Mouse (Mus musculus) heart, embryonic 15.5 days (tissue): ENCODE measurements around the gene Elmo2. TPM values are rescaled to one million over a fixed set of nuclear protein-coding genes. Genes with fewer than 3 reads are reported as not detected.

ENCODE experiments used
- ATAC-seq: fragments of 200-750 bp; cut with Nextera tagmentation; replicated peaks from 2 replicates; pipeline ENCODE4 v1.8.0; 2017; ENCODE audit warnings: low read depth, moderate TSS enrichment; ENCODE audit not compliant: insufficient number of reproducible peaks, insufficient read depth, low FRiP score
- H3K27ac ChIP-seq: fragments of 300-500 bp; sonication (generic); 2 replicates; pipeline ENCODE4 v1.5.1; 2015; ENCODE audit warnings: mild to moderate bottlenecking, inconsistent platforms
- H3K27me3 ChIP-seq: fragments of 300-500 bp; sonication (generic); 2 replicates; pipeline ENCODE4 v1.6.1; 2015; ENCODE audit warnings: inconsistent platforms
- H3K36me3 ChIP-seq: fragments of 300-500 bp; sonication (generic); 2 replicates; pipeline ENCODE4 v1.6.1; 2015; ENCODE audit warnings: mild to moderate bottlenecking, inconsistent platforms
- H3K4me1 ChIP-seq: fragments of 300-500 bp; sonication (generic); replicated peaks from 2 replicates; pipeline ENCODE4 v1.6.1; 2015; ENCODE audit warnings: inconsistent platforms
- H3K4me2 ChIP-seq: fragments of 300-500 bp; sonication (generic); 2 replicates; pipeline ENCODE4 v1.6.1; 2015; ENCODE audit warnings: inconsistent platforms, mild to moderate bottlenecking, moderate library complexity
- H3K4me3 ChIP-seq: fragments of 300-500 bp; sonication (generic); 2 replicates; pipeline ENCODE4 v1.5.1; 2015; ENCODE audit warnings: mild to moderate bottlenecking, inconsistent platforms
- H3K9ac ChIP-seq: fragments of 300-500 bp; sonication (generic); 2 replicates; pipeline ENCODE4 v1.6.1; 2015; ENCODE audit warnings: mild to moderate bottlenecking, inconsistent platforms
- H3K9me3 ChIP-seq: fragments of 300-500 bp; sonication (generic); replicated peaks from 2 replicates; pipeline ENCODE4 v1.6.1; 2016; ENCODE audit warnings: inconsistent platforms
- whole genome bisulfite sequencing: fragments of 180-500 bp; shearing (Covaris S2); methylation state at CpG from one replicate; pipeline ENCODE4 v1.1.7; 2015; ENCODE audit warnings: mixed read lengths; 5-methylcytosine and 5-hydroxymethylcytosine counted together
- polyA plus RNA-seq: library from polyadenylated mRNA; unstranded; fragments of >200 nt; fragmentation: Nextera tagmentation; extraction: Ambion mirVana; gene quantifications from 2 replicates; pipeline ENCODE4 v1.2.1, GENCODE M21; 2015

Gene Elmo2
- polyA plus RNA-seq, 1 experiment from 2014 or later, result 33.8 TPM

DNA sequence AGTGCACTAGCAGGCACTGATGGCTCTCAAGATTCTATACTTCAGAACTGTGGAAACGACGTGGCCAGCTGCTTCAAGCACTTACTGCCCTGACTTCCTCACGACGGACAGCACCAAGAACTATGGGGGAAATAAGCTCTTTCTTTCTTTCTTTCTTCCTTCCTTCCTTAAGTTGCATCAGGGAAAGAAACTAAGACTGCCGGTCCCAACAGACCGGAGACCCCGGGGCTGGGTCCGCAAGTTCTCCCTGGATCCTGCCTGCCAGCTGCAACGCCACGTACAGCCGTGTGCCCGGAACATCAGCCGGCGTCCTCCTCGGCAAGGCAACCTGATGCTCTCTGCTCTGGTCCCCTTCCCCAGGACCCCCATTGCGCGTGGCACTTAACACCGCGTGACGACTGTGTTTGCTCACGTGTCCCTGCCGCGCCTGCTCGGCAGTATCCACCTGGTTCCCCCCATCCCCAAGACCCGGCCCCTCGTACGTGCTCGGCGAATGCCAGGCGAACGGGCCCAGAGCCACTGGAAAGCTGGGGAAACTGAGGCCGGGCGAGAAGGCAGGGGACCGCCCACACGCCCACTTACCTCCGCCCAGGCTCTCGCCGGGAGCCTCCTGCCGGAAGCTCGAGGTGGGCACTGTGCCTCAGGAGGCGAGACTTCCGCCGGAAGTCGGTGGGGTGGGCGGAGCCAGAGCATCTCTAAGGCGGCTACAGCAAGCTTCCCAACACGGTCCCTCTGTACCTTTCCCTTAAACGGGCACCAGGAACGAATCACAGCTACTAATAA is 38.9 kb downstream of the Elmo2 start, which contains the start of gene Slc35c2:
Gene Slc35c2 (minus strand): TSS at position 668 of the 783 bp plus-strand sequence.
- peak; percentile 88 for ATAC-seq
- peak within 1 kb of the TSS; percentile 94 for H3K4me2 ChIP-seq
- H3K4me1 ChIP-seq, result peaks cover 21% of the 10 kb centered on the region
- H3K9me3 ChIP-seq, result no peaks in the 10 kb centered on the region
- H3K4me3 ChIP-seq, result peak within 1 kb of the TSS; percentile 71
- WGBS, result under 1% methylated on average over 49 of the region's 49 CpGs
- peaks cover 23% of the 10 kb centered on the region for H3K36me3 ChIP-seq
- peak within 1 kb of the TSS; percentile 70 for H3K9ac ChIP-seq
- peak within 1 kb of the TSS; percentile 71 for H3K27ac ChIP-seq
- H3K27me3 ChIP-seq, result no peaks in the 10 kb centered on the region

DNA sequence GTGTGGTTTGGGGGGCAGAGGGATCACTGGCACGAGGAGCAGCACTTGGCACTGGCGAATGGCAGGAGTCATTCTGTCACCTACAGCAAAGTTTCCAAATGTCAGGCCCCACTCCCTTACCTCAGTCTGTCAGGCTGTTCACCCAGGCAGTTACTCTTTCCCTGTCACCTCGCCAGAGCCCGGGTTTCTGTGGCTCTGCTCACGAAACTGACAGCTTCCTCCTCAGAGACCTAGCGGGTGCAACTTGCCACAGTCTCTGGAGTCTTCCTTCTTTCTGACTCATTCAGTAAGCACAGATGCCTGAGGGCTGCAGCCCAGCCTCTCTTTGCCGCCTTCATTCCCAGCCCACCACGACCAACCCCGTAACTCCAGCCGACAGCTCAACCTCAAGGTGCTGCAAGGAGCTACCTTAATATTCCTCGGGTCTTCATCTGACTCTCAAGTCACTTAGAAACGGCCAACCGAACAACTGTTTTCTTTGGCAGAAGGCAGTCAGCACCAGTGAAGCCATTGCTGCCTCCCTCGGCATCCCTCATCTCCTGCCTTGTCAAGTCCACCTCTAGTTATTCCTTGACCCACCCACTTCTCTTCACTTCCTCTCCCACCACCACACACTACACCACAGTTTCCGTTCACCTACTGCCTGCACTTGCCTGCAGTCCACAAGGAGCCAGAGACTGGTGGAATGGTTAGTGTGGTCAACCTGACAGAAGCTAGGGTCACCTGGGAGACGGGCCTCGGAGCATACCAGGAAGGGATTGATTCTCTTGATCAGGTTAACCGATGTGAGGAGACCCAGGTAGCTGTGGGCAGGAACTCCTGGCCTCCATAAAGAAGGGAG is 39.7 kb downstream of the Elmo2 start:
- Histone ChIP-seq H3K4me2 (peak overlapping the region; percentile 94), H3K36me3 (peaks cover 18% of the 10 kb centered on the region), H3K4me1 (peaks cover 27% of the 10 kb centered on the region), H3K9me3 (no peaks in the 10 kb centered on the region), H3K9ac (peak overlapping the region; percentile 70), H3K4me3 (peak overlapping the region; percentile 71), H3K27me3 (no peaks in the 10 kb centered on the region), H3K27ac (no peak overlapping the region)
- no peak for ATAC-seq
- WGBS, result 46% methylated on average over 18 of the region's 18 CpGs

GRCm38 (mm10) chr2:165285621-165286020 is 40.7 kb downstream of the Elmo2 start:
- no peaks in the 10 kb centered on the region for H3K27me3 ChIP-seq
- no peak overlapping the region for H3K9ac ChIP-seq
- no peak for ATAC-seq
- no peak overlapping the region for H3K4me2 ChIP-seq
- 77% methylated on average over 8 of the region's 8 CpGs for WGBS
- H3K27ac ChIP-seq, result no peak overlapping the region
- peaks cover 14% of the 10 kb centered on the region for H3K36me3 ChIP-seq
- H3K9me3 ChIP-seq, result no peaks in the 10 kb centered on the region
- H3K4me3 ChIP-seq, result no peak overlapping the region
- peaks cover 27% of the 10 kb centered on the region for H3K4me1 ChIP-seq

DNA sequence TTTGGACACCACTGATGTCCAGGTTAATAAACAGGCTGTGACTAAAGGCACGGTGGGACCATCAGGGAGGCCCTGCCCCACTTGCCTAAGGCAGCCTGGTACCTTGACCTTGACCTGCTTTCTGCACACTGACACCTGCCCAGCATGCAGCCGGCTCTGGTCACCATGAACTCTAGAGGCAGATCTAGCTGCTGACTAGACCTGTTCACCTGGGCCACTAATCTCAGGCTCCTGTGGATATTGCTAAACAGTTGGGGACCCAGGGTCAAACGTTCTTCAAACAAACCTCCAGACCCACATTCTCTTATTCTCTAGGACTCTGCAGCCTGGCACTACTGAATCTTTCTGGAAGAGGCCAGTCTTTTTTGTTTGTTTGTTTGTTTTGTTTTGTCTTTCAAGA is 41.2 kb downstream of the Elmo2 start:
- no peaks in the 10 kb centered on the region for H3K9me3 ChIP-seq
- peaks cover 27% of the 10 kb centered on the region for H3K4me1 ChIP-seq
- peaks cover 8% of the 10 kb centered on the region for H3K36me3 ChIP-seq
- no peak for ATAC-seq
- H3K9ac ChIP-seq, result no peak overlapping the region
- WGBS, result 72% methylated on average over 3 of the region's 3 CpGs
- H3K4me2 ChIP-seq, result no peak overlapping the region
- no peak overlapping the region for H3K4me3 ChIP-seq
- H3K27me3 ChIP-seq, result no peaks in the 10 kb centered on the region
- no peak overlapping the region for H3K27ac ChIP-seq

GRCm38 (mm10) chr2:165284377-165284776 is 41.9 kb downstream of the Elmo2 start:
- H3K4me1 ChIP-seq, result peaks cover 27% of the 10 kb centered on the region
- no peak overlapping the region for H3K4me2 ChIP-seq
- no peaks in the 10 kb centered on the region for H3K9me3 ChIP-seq
- no peaks in the 10 kb centered on the region for H3K27me3 ChIP-seq
- H3K4me3 ChIP-seq, result no peak overlapping the region
- H3K36me3 ChIP-seq, result peaks cover 2% of the 10 kb centered on the region; the same call in 1 of the 2 replicates
- no peak overlapping the region for H3K27ac ChIP-seq
- no peak for ATAC-seq
- H3K9ac ChIP-seq, result no peak overlapping the region
- 70% methylated on average over 7 of the region's 7 CpGs for WGBS

DNA sequence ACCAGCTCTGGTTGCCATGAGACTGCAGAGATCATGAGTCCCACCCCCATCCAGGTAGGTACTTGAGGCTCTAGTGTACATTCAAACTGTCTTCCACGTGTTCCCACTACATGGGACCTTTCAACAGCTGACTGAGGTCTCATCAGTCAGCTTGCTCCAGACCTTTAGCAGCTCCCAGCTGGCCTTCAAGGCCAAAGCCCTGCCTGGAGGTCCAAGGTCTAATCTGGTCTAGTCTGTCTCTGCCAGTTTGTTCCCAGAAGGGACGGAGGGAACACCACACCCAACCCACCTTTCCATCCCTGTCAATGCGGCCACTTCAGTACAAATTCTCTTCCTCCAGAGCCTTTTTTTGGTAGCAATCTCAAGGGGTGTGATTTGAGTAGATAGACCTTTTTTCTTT is 42.6 kb downstream of the Elmo2 start:
- ATAC-seq, result no peak

GRCm38 (mm10) chr2:165281779-165282311 is 44.4 kb downstream of the Elmo2 start:
- ATAC-seq, result no peak
- Histone ChIP-seq H3K27ac (no peak overlapping the region), H3K4me1 (peaks cover 12% of the 10 kb centered on the region), H3K4me2 (no peak overlapping the region), H3K9me3 (no peaks in the 10 kb centered on the region), H3K36me3 (peaks cover 10% of the 10 kb centered on the region; the same call in 1 of the 2 replicates), H3K27me3 (no peaks in the 10 kb centered on the region), H3K9ac (no peak overlapping the region), H3K4me3 (no peak overlapping the region)
- WGBS, result 38% methylated on average over 5 of the region's 6 CpGs

More for the DNA sequence above, 42.6 kb downstream of the Elmo2 start:
- Histone ChIP-seq H3K36me3 (no peaks in the 10 kb centered on the region), H3K4me2 (no peak overlapping the region), H3K9me3 (no peaks in the 10 kb centered on the region), H3K27me3 (no peaks in the 10 kb centered on the region), H3K4me1 (peaks cover 24% of the 10 kb centered on the region), H3K27ac (no peak overlapping the region), H3K9ac (no peak overlapping the region), H3K4me3 (no peak overlapping the region)
- 87% methylated on average over 3 of the region's 3 CpGs for WGBS

- Histone ChIP-seq H3K9me3 (no peaks in the 10 kb centered on the region), H3K9ac (no peak overlapping the region), H3K36me3 (peaks cover 12% of the 10 kb centered on the region; the same call in 1 of the 2 replicates), H3K4me2 (no peak overlapping the region), H3K4me1 (peaks cover 7% of the 10 kb centered on the region), H3K27ac (no peak overlapping the region), H3K4me3 (no peak overlapping the region), H3K27me3 (no peaks in the 10 kb centered on the region)
- 63% methylated on average over 10 of the region's 10 CpGs for WGBS
- ATAC-seq, result no peak
Observed at GRCm38 (mm10) chr2:165279351-165279750, 46.9 kb downstream of the Elmo2 start.

DNA sequence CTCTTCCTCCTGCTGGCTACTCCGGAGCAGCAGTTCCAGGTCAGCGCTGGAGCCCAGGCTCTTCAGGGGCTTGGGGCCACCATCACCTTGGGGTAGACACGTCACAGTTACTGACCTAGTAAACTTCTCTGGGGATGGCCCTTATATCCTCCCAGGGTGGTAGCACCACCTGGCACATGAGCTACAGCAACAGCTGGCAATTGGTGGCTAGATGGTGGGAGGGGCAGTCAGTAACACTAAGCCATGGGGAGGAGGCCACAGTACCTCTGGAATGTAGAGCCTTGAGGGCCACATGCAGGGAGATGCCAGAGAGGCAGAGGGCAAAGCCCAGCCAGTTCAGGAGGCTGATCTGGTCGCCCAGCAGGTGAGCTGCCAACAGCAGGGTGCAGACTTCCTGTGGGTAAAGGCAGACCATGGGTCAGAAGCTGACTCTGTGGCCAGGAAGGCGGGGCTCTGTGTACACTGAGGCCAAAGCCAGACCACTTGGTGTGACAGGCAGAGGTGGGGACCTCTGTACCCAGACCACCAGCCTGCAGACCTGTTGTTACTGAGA is 49.0 kb downstream of the Elmo2 start:
- H3K4me3 ChIP-seq, result no peak overlapping the region
- no peaks in the 10 kb centered on the region; the same call in 1 of the 2 replicates for H3K27me3 ChIP-seq
- H3K4me1 ChIP-seq, result peaks cover 5% of the 10 kb centered on the region
- 88% methylated on average over 5 of the region's 5 CpGs for WGBS
- ATAC-seq, result no peak
- H3K27ac ChIP-seq, result no peak overlapping the region
- H3K9ac ChIP-seq, result no peak overlapping the region
- peaks cover 12% of the 10 kb centered on the region; the same call in 1 of the 2 replicates for H3K36me3 ChIP-seq
- no peak overlapping the region for H3K4me2 ChIP-seq
- no peaks in the 10 kb centered on the region for H3K9me3 ChIP-seq

- Histone ChIP-seq H3K27ac (no peak overlapping the region), H3K9me3 (no peaks in the 10 kb centered on the region), H3K9ac (no peak overlapping the region), H3K4me1 (peaks cover 11% of the 10 kb centered on the region), H3K4me2 (no peak overlapping the region), H3K27me3 (no peaks in the 10 kb centered on the region; the same call in 1 of the 2 replicates), H3K4me3 (no peak overlapping the region), H3K36me3 (peaks cover 12% of the 10 kb centered on the region; the same call in 1 of the 2 replicates)
- WGBS, result 24% methylated on average over 8 of the region's 8 CpGs
- ATAC-seq, result 0 out of 2 replicates have a peak, but pooled peaks have one; percentile 19
Observed at GRCm38 (mm10) chr2:165275824-165276223, 50.5 kb downstream of the Elmo2 start.
